Mouse (Mus musculus): ENCODE data around the gene Gm7849. TPM values are rescaled to one million over a fixed set of nuclear protein-coding genes. Genes with fewer than 3 reads are reported as not detected.
"Not testable (repeated sequence)": the region's sequence is repeated elsewhere in the genome, so short reads cannot be mapped to it uniquely, and the experiment has no call there.

Gm7849 gene
- 0.76 TPM in 1 of 2 replicates, not detected in the other for polyA plus RNA-seq (2015; fragmentation: Nextera tagmentation; extraction: Ambion mirVana)

DNA sequence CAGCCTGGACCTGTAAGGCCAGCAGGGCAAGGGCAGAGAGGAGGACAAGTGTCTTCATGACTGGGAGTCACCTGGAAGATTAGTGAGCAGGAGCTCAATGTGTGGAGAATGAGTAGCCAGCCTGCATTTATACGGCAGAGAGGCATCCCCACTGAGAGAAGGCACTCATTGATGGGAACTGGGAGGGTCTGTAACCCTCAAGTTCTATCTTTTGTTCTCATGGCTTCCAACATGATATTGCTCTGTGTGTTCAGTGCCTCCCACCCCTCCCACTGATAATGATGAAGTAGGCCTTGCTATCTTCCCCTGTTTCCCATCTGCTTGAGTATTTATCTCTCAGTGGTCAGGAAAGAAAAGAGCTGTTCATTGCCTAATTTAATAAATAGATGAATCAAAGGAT is at the start of gene Gm7849:
TSS of gene Gm7849 (minus strand) at position 101 of the 400 bp plus-strand sequence.
- ATAC-seq (replicated peaks; ENCODE audit: extremely low read depth, insufficient read depth, low FRiP score); H3K9ac ChIP-seq (ENCODE audit: low read length); H3K9me3 ChIP-seq (replicated peaks; ENCODE audit: control insufficient read depth, low read length); H3K4me1 ChIP-seq (ENCODE audit: control insufficient read depth, insufficient read depth, low read length); H3K27ac ChIP-seq (ENCODE audit: low read length); H3K4me3 ChIP-seq (ENCODE audit: low read length); H3K36me3 ChIP-seq (ENCODE audit: control insufficient read depth, insufficient read depth); H3K4me2 ChIP-seq (ENCODE audit: low read depth, low read length); H3K27me3 ChIP-seq (ENCODE audit: control insufficient read depth, insufficient read depth, low read length): not testable (repeated sequence)
- no CpG with 5 or more reads among the region's 1 CpGs for WGBS

DNA sequence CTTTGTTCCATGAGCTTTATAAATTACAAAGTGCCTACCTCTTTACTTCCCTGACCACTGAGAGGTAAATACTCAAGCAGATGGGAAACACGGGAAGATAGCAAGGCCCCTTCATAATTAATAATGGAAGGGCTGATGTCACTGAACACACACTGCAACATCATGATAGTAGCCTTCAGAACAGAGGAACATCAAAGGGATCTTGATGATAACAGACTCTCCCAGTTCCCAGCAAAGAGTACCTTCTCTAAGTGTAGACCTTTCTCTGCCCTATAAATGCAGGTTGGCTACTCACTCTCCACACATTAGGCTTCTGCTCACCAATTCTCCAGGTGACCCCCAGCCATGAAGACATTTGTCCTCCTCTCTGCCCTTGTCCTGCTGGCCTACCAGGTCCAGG is 29.2 kb downstream of the Gm7849 start, which contains the start of gene Defa36:
TSS of gene Defa36 (plus strand) at position 301 of the 400 bp plus-strand sequence.
- H3K27ac ChIP-seq (ENCODE audit: low read length); H3K4me3 ChIP-seq (ENCODE audit: low read length); H3K9me3 ChIP-seq (replicated peaks; ENCODE audit: control insufficient read depth, low read length); H3K9ac ChIP-seq (ENCODE audit: low read length); ATAC-seq (replicated peaks; ENCODE audit: extremely low read depth, insufficient read depth, low FRiP score); H3K4me1 ChIP-seq (ENCODE audit: control insufficient read depth, insufficient read depth, low read length); H3K36me3 ChIP-seq (ENCODE audit: control insufficient read depth, insufficient read depth); H3K27me3 ChIP-seq (ENCODE audit: control insufficient read depth, insufficient read depth, low read length); H3K4me2 ChIP-seq (ENCODE audit: low read depth, low read length): not testable (repeated sequence)
- WGBS, result no CpG with 5 or more reads among the region's 1 CpGs

Other genes starting within 250 kb of the Gm7849 start
- gene Gm15292, start 206.8 kb downstream of the Gm7849 start, polyA plus RNA-seq (2015; fragmentation: Nextera tagmentation; extraction: Ambion mirVana), result not detected in 2 replicates
- not detected in 2 replicates for gene Defa27, start 141.0 kb downstream of the Gm7849 start, polyA plus RNA-seq (2015; fragmentation: Nextera tagmentation; extraction: Ambion mirVana)
- not detected in 2 replicates for gene Defa29, start 129.5 kb downstream of the Gm7849 start, polyA plus RNA-seq (2015; fragmentation: Nextera tagmentation; extraction: Ambion mirVana)
- not detected in 2 replicates for gene Defa2, start 78.0 kb downstream of the Gm7849 start, polyA plus RNA-seq (2015; fragmentation: Nextera tagmentation; extraction: Ambion mirVana)
- gene Defa33, start 64.7 kb downstream of the Gm7849 start, polyA plus RNA-seq (2015; fragmentation: Nextera tagmentation; extraction: Ambion mirVana), result 1.2 TPM in 1 of 2 replicates, not detected in the other
- gene Defa36, start 29.1 kb downstream of the Gm7849 start, polyA plus RNA-seq (2015; fragmentation: Nextera tagmentation; extraction: Ambion mirVana), result 0.50 TPM in 1 of 2 replicates, not detected in the other
- gene Defa20, start 52.7 kb upstream of the Gm7849 start, polyA plus RNA-seq (2015; fragmentation: Nextera tagmentation; extraction: Ambion mirVana), result 1.7 TPM in 1 of 2 replicates, not detected in the other
- gene Defa32, start 72.5 kb upstream of the Gm7849 start, polyA plus RNA-seq (2015; fragmentation: Nextera tagmentation; extraction: Ambion mirVana), result 1.0 TPM in 1 of 2 replicates, not detected in the other
- gene Defa37, start 108.8 kb upstream of the Gm7849 start, polyA plus RNA-seq (2015; fragmentation: Nextera tagmentation; extraction: Ambion mirVana), result not detected in 2 replicates
- not detected in 2 replicates for gene Defa28, start 126.4 kb upstream of the Gm7849 start, polyA plus RNA-seq (2015; fragmentation: Nextera tagmentation; extraction: Ambion mirVana)
- not detected in 2 replicates for gene Gm7861, start 137.9 kb upstream of the Gm7849 start, polyA plus RNA-seq (2015; fragmentation: Nextera tagmentation; extraction: Ambion mirVana)
- not detected in 2 replicates for gene Defa26, start 161.6 kb upstream of the Gm7849 start, polyA plus RNA-seq (2015; fragmentation: Nextera tagmentation; extraction: Ambion mirVana)
- gene Defa17, start 199.2 kb upstream of the Gm7849 start, polyA plus RNA-seq (2015; fragmentation: Nextera tagmentation; extraction: Ambion mirVana), result 0.98 TPM in 1 of 2 replicates, not detected in the other
- gene Defa34, start 209.2 kb upstream of the Gm7849 start, polyA plus RNA-seq (2015; fragmentation: Nextera tagmentation; extraction: Ambion mirVana), result not detected in 2 replicates
- not detected in 2 replicates for gene AY761184, start 247.1 kb upstream of the Gm7849 start, polyA plus RNA-seq (2015; fragmentation: Nextera tagmentation; extraction: Ambion mirVana)

Measured in heart, embryonic 16.5 days (tissue).